Mouse (Mus musculus) urinary bladder, adult 2 months (tissue): ENCODE measurements around the gene Ptov1. TPM values are rescaled to one million over a fixed set of nuclear protein-coding genes. Genes with fewer than 3 reads are reported as not detected.
"Not testable (repeated sequence)": the region's sequence is repeated elsewhere in the genome, so short reads cannot be mapped to it uniquely, and the experiment has no call there.

Experiments used
- DNase-seq: peaks from one replicate; pipeline ENCODE4 v3.0.0; 2022; ENCODE audit warnings: low spot score
- polyA plus RNA-seq: library from polyadenylated mRNA; depleted of rRNA; stranded (reverse); fragments of >200 nt; gene quantifications from 2 replicates; pipeline ENCODE4 v1.2.3, GENCODE M21; 2012

Ptov1 gene
- polyA plus RNA-seq, 1 experiment = 176 TPM

DNA sequence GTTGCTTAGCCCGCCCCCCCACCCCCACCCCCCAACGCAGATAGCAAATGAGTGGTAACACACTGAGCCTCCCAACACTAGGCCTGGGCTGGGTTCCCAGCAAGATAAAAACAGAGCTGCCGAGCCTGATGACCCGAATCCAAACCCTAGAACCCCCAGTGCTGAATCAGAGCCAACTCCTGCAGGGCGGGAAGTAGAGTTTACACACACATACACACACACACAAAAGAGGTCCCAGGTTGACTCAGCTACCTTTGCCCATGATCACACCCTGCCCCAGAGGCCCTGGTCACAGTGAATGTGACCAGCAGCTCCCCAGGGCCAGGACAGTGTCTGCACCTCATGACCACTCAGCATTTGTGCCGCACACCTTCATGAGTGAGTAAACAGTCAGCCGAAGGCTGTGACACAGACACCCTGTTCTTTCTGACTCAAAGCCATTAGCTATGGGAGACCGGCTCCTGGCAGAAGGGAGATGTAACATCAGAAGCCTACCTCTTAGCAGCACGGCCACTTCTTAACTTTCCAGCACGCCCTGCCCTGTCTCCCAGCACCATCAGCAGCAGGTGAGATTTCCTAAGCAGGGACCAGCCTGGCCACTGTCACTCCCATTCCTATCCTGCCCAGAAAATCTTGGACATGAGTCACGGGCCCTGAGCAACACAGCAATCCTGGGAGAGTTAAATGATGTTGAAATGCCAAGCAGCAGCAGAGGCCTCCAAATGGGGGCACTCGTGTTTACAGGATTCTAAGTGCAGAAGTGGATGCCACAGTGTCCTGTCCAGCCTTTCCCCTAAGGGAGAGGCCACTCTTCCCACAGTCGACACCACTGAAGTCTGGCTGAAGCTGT lies 18.9 kb upstream of the Ptov1 start:
- DNase-seq = no peak

DNA sequence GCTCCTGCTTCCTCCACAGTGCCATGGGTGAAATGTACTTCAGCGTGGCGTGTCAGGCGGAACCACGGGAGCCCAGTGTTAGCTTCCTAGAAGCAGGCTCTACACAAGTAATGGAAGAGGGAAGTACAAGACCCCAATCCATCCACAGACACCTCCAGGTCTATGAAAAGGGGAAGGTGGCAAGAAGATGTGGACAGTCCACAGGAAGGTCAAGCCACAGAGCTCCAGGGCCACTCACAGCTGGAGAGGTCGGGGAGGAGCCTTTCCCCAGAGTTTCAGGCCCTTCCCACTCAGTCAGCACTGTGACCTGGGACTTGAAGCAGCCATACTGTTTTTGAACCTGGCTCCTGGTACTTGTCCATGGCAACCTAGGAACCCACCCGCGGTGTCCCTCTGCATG lies 17.4 kb upstream of the Ptov1 start:
- DNase-seq = no peak

DNA sequence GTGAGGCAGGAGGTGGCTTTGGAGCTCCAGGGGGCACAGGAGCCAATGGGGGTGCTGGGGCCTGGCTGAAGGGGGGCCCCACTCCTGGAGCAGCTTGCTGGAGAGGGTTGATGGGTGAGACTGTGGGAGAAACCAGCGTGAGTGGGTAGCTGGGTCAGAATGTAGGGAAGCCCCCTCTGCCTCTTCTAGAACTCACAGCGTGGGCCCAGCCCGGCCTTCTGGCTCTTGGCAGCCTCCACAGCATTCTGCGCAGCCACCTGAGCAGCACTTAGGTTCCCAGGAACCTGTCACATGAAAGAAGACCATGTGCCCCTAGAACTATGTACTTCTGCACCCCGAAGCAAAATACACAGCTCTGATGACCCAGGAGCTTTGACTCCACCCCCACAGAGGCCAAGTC lies 15.0 kb upstream of the Ptov1 start:
- DNase-seq = no peak

DNA sequence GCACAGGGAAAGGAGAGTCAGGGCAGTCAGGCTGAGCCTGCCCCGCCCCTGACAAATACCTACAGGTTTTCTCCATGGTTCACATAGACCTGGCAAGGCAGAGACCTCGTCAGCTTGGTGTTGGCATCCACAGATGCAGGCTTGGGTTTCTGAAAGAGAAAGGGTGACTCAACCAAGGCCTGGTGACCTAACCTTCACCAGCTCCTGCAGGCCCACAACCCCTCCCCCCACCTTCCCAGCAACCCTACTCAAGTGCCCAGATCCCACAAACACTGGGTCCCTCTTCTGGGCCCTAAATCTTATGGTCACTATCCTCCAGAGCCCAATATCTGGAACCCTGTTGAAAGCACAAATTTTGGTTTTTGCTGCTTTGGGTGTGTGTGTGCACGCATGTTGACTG lies 13.4 kb upstream of the Ptov1 start:
- no peak for DNase-seq

DNA sequence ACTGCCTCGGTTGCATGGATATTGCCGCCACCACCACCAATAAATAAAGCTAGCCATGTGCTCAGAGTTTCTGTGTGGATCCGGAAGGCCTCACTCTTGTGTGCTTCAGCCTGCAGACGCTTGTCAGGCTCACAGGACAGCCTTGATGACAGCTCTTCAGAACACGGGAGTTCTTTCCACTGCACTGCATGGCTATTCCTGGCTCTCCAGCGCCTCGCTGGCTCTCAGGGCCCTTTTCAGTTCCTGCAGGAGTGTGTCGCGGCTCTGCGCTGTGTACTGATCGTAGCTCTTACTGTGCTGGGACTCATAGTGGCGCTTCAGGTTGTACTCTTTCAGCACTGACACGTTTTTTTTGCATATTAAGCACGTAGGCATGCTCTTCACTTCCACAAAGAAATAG lies 8.2 kb upstream of the Ptov1 start:
- DNase-seq = no peak

DNA sequence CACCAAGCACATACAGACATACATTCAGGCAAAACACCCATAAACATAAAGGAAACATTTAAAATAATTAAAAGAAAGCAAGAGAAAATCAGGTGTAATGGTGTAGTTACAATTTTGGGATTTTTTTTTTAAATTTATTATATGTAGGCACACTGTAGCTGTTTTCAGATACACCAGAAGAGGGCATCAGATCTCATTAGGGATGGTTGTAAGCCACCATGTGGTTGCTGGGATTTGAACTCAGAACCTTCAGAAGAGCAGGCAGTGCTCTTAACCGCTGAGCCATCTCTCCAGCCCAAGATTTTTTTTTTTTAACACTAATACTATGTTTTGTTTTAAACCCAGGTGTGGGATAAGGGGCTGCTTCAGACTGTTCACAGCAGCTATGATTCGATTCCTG lies 2.2 kb upstream of the Ptov1 start:
- DNase-seq = not testable (repeated sequence)

DNA sequence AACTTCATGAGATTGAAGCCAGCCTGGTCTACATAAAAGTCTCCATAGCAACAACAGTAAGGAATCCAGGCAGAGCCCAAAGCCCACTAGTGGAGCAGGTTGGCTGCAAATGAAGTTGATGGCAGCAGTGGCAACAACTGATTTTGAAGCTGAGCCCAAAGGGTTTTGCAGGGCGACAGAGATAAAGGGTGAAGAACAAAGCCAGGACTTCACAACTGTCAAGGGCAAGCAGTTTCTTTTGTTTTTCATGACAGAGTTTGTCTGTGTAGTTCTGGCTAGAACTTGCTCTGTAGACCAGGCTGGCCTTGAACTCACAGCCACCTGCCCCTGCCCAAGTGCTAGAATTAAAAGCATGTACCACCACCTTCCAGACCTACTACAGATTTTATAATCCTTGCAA lies 1.6 kb upstream of the Ptov1 start:
- DNase-seq = no peak

DNA sequence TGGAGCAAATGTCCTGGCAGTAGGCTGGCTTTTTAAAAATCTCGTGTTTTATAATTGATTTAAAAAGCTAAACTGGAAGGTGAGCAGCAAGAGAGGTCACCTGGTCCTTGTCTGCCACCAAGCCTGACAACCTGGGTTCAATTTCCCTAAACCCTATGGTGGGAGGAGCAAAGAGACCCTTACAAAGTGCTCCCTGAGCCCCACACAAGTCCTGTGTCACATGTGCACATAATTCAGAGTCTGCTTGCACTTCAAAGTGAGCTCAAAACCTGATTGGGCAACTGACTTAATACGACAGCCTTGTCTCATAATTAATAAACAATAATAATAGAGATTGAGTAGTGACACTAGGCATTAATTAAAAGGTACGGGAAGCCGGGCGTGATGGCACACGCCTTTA lies 1.0 kb upstream of the Ptov1 start:
- DNase-seq = no peak

DNA sequence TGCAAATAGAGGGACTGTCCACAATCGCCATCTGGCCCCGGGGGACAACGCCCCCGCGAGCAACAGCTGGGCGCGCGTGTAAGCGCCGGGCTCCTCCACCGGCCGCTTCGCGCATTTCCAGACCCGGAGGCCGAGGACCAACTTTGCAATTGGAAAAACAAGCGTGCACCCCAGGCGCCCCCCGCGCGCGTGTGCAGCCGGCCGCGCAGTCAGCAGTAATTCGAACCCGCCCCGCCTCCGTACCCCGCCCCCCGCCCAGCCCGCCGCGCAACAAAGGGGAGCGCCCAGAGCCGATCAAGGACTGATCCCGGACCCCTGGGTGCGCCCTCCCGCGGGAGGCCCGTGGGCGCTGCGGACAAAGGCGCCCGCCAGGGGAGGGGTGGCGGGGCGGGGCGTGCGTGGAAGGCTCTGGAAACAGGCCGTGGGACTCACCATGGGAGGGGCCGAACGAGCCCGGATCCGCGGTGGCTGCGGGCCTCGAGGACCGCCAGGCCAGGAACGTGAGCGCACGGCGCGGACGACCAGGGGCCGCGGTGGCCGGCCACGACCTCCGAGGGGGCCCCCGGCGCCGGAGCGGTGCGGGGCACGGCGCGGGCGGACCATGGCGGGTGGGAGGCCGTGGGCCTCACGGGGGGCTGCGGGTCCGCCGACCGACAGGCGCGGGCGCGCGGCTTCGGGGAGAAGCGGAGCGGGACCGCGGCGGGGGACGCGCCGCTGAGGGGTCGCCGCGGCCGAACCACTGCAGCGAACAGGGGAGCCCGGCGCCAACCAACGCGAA lies 480 bp downstream of the Ptov1 start:
- peak; percentile 77 for DNase-seq

DNA sequence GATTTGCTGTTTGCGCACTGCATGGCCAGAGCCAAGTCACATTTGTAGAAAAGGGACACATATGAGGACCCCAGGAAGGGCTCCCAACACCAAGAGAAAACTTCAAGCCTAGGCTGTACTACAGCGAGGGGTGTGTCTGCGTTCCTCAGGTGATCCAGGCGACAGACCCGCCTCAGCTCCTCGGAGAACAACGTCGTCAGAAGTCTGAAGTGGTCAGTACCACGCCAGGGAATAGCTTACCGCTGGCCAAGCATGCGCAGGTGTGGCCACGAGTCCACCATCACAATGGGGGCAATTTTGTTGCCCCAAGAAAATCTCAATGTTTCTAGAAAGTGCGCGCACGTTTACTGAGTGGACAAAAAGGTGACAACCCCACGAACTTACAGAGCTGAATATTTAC lies 1.1 kb downstream of the Ptov1 start:
- DNase-seq = no peak

DNA sequence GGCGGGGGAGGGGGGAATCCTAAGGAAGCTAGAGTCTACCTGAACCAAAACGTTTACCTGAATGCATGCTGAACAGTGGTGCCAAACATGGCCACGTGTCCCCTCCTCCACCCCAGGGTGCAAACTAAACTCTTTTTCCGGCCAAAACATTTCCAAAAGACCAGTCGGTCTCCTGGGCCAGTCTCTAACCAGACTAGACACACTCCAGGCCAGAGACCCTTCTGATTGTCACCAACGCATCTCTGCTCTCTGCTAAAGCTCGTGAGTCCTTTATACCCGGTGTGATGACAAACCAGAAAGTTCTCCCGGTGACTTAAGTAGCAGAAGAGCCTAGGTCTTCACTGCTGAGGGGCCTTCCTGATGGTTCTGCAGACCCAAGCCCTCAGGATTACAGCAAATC lies 1.8 kb downstream of the Ptov1 start:
- DNase-seq = no peak

DNA sequence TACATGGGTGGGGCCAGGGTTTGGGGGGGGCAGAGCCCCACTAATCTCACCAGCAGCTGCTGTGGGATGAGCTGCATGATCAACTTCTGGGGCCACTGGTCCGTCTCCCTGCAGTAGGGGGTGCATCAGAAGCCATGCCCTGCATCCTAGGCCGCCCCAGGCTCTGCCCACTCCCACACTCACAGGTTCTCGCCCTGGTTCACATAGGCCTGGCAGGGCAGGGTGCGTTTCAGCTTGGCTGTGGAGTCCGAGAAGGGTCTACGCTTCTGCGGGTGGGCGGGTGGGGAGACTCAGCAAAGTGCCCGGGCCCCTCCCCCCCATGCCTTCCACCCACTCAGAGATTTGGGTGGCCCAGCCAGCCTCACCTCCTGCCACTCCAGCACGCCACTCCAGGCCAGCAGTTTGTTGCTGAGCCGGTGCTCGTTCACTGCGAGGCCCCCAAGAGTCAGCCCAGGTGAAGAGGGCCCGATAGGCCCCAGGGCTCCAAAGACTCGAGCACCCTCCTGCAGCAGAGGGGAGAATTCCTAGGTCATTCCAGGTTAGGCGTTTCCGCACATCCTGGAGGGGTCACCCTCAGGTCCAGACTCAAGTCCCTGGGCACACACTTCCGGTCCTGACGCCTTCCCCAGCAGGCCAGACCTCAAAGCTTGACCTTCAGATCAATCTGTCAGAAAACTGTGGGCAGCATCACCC lies 2.4 kb downstream of the Ptov1 start:
- no peak for DNase-seq

DNA sequence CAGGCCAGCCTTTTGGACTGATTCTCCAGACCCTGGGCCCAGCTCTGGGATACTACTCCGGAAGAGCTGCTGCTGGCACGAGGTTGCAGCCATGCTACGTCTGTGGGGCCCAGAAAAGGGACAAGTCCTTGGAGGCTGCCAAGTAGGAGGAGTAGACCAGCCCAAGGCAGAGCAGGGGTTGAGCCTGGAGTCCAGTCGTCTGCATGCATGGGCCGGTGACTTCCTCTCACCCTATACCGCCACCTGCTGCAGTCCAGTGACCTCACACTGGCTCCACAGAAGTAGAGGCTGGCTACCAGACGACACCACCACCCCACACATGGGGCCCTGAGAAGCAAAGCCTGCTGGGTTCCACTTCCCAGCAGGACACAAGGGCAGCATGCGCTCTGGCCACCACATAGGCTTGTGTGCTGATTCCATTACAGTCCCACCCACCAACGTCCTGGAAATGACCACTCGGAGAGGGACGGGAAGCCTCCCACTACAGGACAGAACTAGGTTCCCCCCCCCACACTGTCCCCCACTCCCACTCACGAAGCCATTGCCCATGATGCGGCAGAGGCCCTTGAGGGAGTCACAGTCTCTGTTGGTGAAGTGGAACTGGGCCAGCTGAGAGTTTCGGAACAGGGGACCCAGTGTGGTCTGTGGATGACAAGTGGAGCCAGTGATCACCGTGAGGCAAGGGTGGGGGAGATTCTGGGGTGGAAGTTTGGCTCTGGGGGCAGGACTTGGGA lies 3.1 kb downstream of the Ptov1 start:
- no peak for DNase-seq

DNA sequence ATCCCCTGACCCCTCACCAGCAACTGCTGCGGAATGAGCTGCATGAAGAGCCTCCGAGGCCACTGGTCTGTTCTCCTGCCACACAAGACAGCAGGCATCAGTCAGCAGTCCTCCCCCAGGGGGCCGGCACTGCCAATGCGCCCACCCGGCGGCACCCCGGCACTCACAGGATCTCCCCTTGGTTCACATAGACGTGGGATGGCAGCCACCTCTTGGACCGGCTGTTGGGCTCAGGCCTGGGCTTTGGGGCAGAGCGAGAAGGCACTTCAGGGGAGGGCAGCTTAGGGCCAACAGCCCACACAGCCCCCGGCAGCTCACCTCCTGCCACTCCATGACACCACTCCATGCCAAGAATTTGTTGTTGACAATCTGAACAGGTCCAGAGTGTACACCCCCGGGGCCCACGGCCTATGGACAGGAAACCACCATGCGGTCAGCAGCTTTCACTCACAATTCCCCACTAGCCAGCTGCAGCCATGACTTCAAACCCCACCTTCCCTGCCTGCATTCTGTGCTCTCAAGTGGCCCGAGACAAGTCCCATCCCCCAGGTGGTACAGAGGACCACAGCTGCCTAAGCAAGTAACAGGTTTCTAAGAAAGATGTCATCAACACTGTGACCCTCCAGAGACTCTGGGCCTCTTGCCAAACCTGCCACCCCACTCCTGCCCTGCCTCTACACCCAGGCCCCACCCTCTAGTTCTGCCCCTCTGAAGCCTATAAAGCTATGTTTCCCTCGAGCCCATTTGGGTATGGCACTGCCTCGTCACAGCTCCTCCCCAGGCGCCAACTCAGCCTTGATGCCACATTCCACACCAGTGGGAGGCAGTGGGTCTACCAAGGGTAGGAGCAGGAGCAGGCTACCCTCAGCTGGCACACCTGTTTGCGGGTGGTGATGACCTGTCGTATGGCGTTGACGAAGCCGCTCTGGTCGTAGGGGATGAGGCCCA lies 4.7 kb downstream of the Ptov1 start:
- DNase-seq = no peak

DNA sequence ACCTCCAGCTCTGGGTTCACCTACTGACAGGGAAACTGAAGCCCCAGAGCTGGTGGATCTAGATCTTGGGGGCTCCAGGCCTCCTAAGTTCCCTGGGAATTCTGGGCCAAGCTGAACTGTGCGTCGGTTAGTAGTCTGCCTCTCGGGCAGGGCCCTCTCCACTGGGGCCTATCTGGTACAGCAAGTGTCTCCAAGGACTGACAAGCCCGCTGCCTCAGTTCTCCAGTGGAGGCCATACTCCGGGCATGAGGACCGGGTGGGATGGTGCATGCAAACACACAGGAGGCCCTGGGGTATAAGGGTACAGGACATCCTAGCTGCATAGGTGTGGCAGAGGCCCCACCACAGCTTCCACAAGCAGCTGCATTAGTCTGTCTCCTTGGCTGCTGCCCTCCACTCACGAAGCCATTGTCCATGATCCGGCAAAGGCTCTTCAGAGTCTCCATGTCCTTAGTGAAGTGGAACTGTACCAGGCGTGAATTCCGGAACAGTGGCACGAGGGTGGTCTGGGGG lies 5.5 kb downstream of the Ptov1 start:
- DNase-seq = no peak

DNA sequence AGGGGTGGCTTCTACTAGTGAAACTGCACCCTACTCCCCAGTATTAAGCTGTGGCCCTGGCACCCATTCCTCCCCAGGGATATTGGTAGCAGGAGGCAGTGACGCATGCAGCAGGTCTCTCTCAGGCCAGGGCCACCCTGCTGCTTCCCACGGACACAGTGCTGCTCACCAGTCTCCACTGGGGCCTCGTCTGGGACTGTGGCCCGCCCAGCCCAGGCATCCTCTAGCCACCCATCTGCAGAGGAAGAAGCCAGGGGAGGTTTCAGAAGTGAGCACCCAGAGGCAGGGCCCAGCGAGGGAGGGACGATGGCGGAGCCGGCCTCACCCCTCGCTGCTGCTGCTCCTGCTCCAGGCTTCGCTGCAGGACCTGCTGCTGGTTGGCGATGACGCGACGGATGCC lies 6.4 kb downstream of the Ptov1 start:
- no peak for DNase-seq

DNA sequence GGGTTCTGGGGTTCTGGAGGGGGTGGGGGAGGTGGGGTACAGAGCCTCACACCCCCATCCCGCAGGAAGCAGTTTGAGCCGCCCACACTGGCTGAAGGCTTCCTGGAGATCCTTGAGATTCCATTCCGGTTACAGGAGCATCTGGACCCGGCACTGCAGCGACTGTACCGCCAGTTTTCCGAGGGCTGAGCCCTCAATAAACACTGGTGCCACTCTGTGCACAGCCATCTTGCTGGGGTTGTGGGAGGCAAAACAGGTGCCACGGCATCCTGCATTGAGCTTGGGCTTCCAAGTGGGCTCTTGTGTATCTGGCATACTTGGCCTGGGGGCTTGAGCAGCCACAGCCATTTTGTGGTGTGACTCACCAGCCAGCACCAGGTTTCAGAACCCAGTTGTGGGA lies 7.2 kb downstream of the Ptov1 start:
- DNase-seq = no peak

DNA sequence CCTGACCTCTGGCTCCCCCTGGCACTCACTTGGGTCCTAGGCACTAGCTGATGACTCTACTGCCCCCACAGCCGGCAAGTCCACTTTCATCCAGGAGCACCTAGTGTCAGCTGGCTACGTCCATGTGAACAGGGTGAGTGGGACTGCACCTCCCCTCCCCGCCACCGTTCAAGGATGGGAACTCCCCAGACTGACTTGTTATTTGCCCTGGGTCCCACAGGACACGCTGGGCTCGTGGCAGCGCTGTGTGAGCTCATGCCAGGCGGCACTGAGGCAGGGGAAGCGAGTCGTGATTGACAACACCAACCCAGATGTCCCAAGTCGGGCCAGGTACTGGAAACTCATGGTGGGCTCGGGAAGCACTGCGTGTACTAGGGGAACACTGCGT lies 8.2 kb downstream of the Ptov1 start:
- DNase-seq = no peak

DNA sequence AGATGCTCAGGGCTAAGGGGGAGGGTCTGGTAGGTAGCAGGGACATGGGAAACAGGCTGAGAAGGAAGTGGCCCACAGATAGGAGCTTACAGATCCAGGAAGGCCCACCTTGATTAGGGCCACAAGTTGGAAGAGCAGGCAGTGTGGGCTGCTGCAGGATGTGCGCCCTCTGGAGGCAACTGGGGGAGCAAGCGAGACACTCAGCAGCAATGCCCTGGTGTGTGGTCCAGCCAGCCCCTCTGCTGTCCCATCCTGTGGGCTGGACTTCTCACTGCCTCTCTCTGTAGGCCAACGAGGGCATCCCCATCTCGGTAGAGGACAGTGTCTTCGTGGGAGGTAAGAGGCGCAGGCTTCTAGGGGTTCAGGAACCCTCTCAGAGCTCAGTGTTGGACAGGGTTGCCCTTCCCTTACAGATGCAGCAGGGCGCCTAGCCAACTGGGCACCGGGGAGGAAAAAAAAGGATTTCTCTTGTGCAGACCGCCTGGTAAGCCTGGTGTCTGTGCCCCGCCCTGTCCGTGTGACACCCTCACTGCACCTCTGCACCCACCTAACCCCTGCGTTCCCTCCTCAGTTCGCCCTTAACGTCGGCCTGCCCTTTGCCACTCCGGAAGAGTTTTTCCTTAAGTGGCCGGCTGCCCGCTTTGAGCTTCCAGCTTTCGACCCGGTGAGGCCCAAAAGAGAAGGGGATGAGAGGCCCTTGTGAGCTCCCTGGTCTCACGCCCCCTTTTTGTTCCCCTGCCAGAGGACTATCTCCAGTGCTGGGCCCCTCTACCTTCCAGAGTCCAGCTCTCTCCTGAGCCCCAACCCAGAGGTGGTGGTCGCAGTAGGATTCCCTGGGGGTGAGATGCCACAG lies 8.8 kb downstream of the Ptov1 start:
- DNase-seq = no peak

DNA sequence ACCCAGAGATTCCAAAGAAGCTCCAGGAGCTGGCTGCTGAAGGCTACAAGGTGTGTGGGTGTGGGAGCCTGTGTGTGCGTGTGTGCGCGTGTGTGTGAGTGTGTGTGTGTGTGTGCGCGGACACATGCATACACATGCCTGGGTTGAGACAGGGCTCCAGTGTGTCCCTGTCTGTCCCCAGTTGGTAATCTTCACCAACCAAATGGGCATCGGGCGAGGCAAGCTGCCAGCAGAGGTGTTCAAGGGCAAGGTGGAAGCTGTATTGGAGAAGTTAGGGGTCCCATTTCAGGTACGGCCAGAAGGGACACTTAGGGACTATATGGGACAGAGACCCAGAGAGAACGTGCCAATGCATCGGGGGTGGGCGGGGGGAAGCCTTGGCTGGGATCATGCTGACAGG lies 9.7 kb downstream of the Ptov1 start:
- DNase-seq = no peak
